Mouse (Mus musculus) spleen, adult 2 months (tissue): Measurements from ENCODE around the gene AI854703.

ENCODE experiments used
- CTCF ChIP-seq: fragments of 200-500 bp; IDR thresholded peaks from 2 replicates; pipeline ENCODE4 v1.5.1; 2011; ENCODE audit warnings: mild to moderate bottlenecking, inconsistent platforms; ENCODE audit not compliant: insufficient read depth, insufficient read length, insufficient replicate concordance; ENCODE audit errors: extremely low read depth
- POLR2A ChIP-seq: fragments of 200-500 bp; IDR thresholded peaks from 2 replicates; pipeline ENCODE4 v1.6.1; 2011; ENCODE audit warnings: low read depth, low read length, inconsistent platforms

DNA sequence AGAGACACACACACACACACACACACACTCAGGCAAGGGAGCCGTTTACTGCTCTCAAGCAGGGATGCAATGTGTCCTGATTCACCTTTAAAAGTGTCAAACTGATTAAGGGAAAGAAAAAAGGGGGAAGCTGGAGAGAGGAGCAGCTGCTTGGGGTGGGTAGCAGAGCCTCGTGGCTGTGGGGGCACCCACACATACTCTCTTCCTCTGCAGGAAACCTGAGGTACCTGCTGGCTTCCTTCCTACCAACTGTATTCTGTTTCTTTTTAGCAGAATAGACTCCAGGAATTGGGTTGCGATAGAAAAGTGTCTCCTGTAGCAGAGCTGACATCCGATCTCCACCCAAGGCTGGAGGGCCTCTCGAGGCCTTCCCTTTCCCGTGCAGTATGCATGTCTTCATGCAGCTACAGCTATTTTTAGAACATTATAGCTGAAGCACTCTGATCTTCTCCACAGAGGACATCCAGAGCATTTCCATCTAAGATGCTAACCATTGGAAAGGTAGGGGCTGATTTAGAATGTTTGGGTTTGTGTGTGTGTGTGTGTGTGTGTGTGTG, 37.3 kb upstream of the AI854703 start, which contains the start of gene Gm45021:
- no peak for TF ChIP-seq CTCF
- TF ChIP-seq POLR2A: no peak
